Mouse (Mus musculus): ENCODE results near the gene Chd1. TPM values are rescaled to one million over a fixed set of nuclear protein-coding genes. Genes with fewer than 3 reads are reported as not detected.

Gene Chd1
- total RNA-seq, 1 experiment from 2014 or later = 114 TPM

Other genes starting within 250 kb of the Chd1 start
- gene Psmb1, start 205.2 kb upstream of the Chd1 start, total RNA-seq (2017) = 123 and 139 TPM in 2 replicates
- 51.9 and 63.9 TPM in 2 replicates for gene Tbp, start 205.1 kb upstream of the Chd1 start, total RNA-seq (2017)
- 43.8 and 57.3 TPM in 2 replicates for gene Pdcd2, start 177.7 kb upstream of the Chd1 start, total RNA-seq (2017)
- 21.0 and 22.5 TPM in 2 replicates for gene Prdm9, start 140.6 kb upstream of the Chd1 start, total RNA-seq (2017)
- gene Rgmb, start 126.1 kb downstream of the Chd1 start, total RNA-seq (2017) = 0.93 and 1.2 TPM in 2 replicates

Data from neutrophil, adult 5-6 weeks (primary cell).